Mouse (Mus musculus) embryo, embryonic 11 days (tissue): ENCODE results near the gene Rmnd5a.

ENCODE experiments used
- DNase-seq: peaks from one replicate; pipeline ENCODE4 v3.0.0-alpha.2; 2015

Rmnd5a gene

GRCm38 (mm10) chr6:71363995-71364394 lies 76.4 kb downstream of the Rmnd5a start:
- no peak for DNase-seq

- no peak for DNase-seq
Measured at GRCm38 (mm10) chr6:71361156-71361670, 79.2 kb downstream of the Rmnd5a start.

GRCm38 (mm10) chr6:71360751-71361150 lies 79.7 kb downstream of the Rmnd5a start:
- no peak for DNase-seq

- no peak for DNase-seq
Measured at GRCm38 (mm10) chr6:71360221-71360620, 80.2 kb downstream of the Rmnd5a start.

DNA sequence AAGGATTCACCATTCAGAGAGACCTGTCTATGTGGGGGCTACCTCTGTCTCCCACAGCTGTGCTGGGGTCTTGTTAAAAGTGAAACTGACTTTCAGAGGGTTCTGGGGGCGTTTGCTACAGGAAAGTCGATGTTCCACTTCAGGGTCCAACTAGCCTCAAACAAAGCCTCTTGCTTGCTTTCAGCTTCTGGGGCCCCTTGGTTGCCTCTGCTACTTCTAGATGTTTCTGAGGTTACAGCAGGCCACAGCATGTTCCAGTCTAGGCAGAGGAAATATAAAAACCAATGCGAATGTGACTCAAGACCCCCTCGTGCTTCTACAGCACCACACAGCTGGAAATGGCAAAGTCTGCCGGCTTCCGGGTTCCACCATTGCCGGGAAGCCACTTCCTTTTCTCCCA lies 82.9 kb downstream of the Rmnd5a start:
- DNase-seq = no peak

- DNase-seq = no peak
Measured at GRCm38 (mm10) chr6:71353722-71354121, 86.7 kb downstream of the Rmnd5a start.

DNA sequence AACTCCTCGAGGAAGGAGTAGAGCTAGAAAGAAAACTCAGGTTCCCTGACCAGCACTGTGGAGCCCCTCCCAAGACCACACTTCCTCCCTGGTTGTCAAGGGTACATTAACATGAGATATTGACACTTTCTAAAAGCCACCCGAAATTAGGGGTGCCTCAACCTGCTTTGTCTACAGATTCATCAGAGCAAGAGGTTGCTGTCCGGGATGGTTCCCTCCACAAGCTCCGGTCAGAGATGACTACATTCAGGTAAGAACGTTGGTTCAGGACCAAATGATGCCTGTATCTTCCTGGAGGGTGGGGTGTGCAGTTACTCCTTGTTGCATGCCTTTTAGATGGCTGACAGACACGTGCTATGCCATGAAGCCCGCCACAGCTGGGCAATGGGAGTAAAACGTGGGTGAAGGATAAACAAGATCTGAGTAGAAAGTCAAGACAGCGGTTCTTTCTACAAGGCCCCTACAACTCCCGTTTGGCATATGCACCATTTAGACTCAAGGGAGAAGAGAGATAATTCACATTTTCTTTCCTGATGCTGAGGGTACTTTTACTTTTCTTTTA lies 87.5 kb downstream of the Rmnd5a start:
- DNase-seq = no peak

DNA sequence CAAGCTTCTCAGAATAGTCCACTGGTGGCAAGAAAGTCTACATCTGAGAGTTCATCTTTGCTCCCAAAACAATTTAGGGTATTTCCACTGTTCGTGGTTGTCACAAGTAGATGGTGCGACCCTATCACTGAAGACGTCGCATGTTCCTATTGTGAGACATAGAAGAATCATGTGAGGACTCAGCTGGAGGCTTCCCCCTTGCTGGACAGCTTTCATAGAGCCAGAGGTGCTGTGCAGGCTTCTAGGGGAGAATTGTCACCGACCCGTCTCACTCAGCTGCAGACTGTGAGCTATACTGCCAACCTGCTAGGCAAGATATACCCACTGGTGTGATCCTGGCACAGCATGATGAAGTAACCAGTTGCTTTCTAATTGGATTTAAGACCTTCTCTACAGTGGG lies 88.2 kb downstream of the Rmnd5a start:
- no peak for DNase-seq

GRCm38 (mm10) chr6:71351201-71351600 lies 89.2 kb downstream of the Rmnd5a start:
- no peak for DNase-seq

DNA sequence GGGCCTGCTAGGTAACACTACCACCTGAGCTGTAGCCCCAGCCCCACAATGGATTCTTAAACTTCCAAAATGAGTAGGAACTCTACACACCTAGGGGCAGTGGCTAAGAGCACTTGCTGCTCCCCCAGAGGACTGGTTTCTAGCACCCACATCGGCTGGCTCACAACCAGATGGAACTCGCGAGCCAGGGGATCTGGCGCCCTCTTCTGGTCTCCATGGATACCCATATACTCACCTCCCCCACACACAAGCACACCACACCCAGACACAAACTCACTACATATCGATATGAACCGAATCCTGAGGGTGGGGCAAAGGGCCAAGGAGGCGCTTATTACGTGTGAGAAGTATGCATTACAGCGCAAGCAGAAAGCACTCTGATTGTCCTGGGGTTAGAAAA lies 92.4 kb downstream of the Rmnd5a start:
- no peak for DNase-seq

GRCm38 (mm10) chr6:71341179-71341578 lies 99.3 kb downstream of the Rmnd5a start:
- DNase-seq = no peak

DNA sequence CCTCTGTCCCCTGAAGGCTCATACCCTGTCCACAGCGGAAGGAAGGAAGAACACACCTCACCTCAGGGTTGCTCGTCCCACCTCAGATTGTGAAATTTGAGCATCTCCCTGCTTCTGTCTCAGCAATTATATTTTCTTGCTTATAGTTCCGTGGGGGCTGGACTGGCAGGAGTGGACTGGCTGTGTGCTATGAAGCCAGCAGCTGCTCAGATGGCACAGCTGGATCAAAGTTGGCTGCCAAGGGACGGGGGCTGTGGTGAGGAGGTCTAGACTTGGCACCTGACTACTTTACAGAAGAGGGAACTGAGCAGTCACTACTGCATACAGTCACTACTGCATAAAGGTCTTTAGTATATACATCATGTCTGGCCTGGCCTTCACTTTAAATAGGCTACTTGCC lies 101.1 kb downstream of the Rmnd5a start:
- DNase-seq = no peak

- no peak for DNase-seq
Measured at GRCm38 (mm10) chr6:71338941-71339340, 101.5 kb downstream of the Rmnd5a start.
